12 mouse cellular contexts compared by ENCODE assay signal in the genomic region with DNA sequence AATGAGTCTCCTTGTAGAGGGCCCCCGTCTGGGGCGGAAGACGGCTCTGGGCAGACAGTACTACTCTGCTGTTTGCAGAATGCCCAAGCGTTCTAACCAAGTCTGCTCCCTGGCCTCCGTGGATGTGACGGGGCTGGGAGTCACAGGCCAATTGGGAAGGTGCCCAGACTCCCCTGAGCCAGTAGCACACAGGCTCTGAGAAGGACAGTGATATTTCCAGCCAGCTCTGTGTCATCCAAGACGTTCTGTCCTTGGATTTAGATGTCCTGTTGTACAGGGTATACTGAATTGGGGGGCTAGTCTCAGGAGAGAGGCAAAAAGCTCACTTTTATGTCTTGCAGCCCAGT. TPM values are rescaled to one million over a fixed set of nuclear protein-coding genes. Genes with fewer than 3 reads are reported as not detected.
A peak's percentile ranks its signal among the peaks of the same experiment; 100 is the strongest.
DNase-seq lines count a peak whose midpoint lies in the region; ATAC-seq lines count a peak whose summit lies in the region.
"Had no signal": no experiment of that assay in that cellular context is flagged by ENCODE, and none has a peak within 500 bp of the region (broad histone marks: within the 10 kb centered on the region; RNA-seq: fewer than 3 reads in every experiment).

No protein-coding gene starts in this region.

- peaks cover 34% of the 10 kb centered on the region for H3K27me3 ChIP-seq in heart, embryonic 10.5 days (ENCODE audit: insufficient read depth, poor library complexity, severe bottlenecking)

- H3K4me1 ChIP-seq in heart, embryonic 10.5 days, result peaks cover 47% of the 10 kb centered on the region

- peaks cover 20% of the 10 kb centered on the region for H3K36me3 ChIP-seq in heart, embryonic 10.5 days

- WGBS in heart, embryonic 10.5 days, result 50% methylated on average over 7 of the region's 7 CpGs

- H3K27ac ChIP-seq in heart, embryonic 10.5 days, result peak overlapping the region; percentile 84

- peak; percentile 47 to 52 for DNase-seq in heart, adult 9 months (ENCODE audit: low spot score in 2 of 2)
- no peak for DNase-seq in heart, adult 11 months
- DNase-seq in testis, postnatal 10 days (ENCODE audit: low spot score), result peak; percentile 67
- DNase-seq in testis, postnatal 14 days (ENCODE audit: low spot score), result no peak
- DNase-seq in heart, embryonic 10.5 days (ENCODE audit: low spot score), result no peak
- no peak for DNase-seq in thymus, postnatal 14 days
- no peak for DNase-seq in layer of hippocampus, postnatal 36 days
- DNase-seq: cerebellum, adult 8-10 months; kidney, adult 11 months; right cerebral cortex, postnatal 25 days; thymus, adult 2 months had no signal

- no peak overlapping the region for H3K4me3 ChIP-seq in heart, embryonic 10.5 days

- no peak for ATAC-seq in frontal cortex, adult (ENCODE audit: low TSS enrichment)

- no peaks in the 10 kb centered on the region; the same call in 1 of the 2 replicates for H3K9me3 ChIP-seq in heart, embryonic 10.5 days

RNA-seq across cellular contexts. Expression of a gene that starts 36.6 kb away (rescaled TPM):
- polyA plus RNA-seq in heart, embryonic 10.5 days (2016; fragmentation: Nextera tagmentation; extraction: Ambion mirVana), result 1.0 and 2.1 TPM in 2 replicates
- total RNA-seq in layer of hippocampus, postnatal 36 days (2021), result 1 to 10 TPM; 4.4 to 4.5 TPM

Comparison
In these comparisons a context has a peak if more than half of its experiments do, and no peak if none do; other contexts are left out.
1. DNase-seq: peak in heart, adult 9 months (2 of 2) and testis, postnatal 10 days (single experiment); none in heart, adult 11 months (single experiment), testis, postnatal 14 days (single experiment), heart, embryonic 10.5 days (single experiment), thymus, postnatal 14 days (single experiment) and layer of hippocampus, postnatal 36 days (0 of 2).